Mouse (Mus musculus) spleen, adult 2 months (tissue): Measurements from ENCODE around the gene Rasgef1b.

Experiments
- CTCF ChIP-seq: fragments of 200-500 bp; IDR thresholded peaks from 2 replicates; pipeline ENCODE4 v1.5.1; 2011; ENCODE audit warnings: mild to moderate bottlenecking, inconsistent platforms; ENCODE audit not compliant: insufficient read depth, insufficient read length, insufficient replicate concordance; ENCODE audit errors: extremely low read depth
- POLR2A ChIP-seq: fragments of 200-500 bp; IDR thresholded peaks from 2 replicates; pipeline ENCODE4 v1.6.1; 2011; ENCODE audit warnings: low read depth, low read length, inconsistent platforms

DNA sequence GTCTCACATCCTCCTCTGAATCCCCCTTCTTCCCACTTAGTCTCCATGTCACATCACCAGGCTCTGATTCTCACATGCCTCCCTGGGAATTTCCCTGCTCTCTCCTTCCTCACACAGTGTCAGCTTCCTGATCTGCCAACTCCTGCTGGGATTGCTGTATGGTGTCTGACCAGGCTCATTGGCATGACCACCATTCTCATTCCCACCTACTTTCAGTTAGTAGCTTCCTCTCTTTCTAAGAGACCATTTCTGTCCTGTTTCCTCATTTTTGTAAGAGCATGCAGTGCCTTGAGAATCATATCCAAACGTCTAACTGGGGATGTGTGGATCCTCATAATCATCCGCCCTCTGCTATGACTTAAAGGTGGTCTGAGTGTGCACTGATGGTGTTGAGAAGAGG lies 313.8 kb downstream of the Rasgef1b start:
- TF ChIP-seq CTCF (no peak), POLR2A (no peak)
